Mouse (Mus musculus) forebrain, embryonic 15.5 days (tissue): ENCODE measurements at regions not wholly inside any gene's neighbourhood (a gene's known extent, or its start where the extent isn't known, plus 50 kb on each side); places are given as distances from the start of the nearest gene placed in this dataset.

Experiments used
- ATAC-seq: fragments of 200-750 bp; cut with Nextera tagmentation; replicated peaks from 2 replicates; pipeline ENCODE4 v1.8.0; 2017; ENCODE audit warnings: mild to moderate bottlenecking, moderate TSS enrichment, moderate library complexity
- H3K27ac ChIP-seq: fragments of 300-500 bp; sonication (generic); replicated peaks from 2 replicates; pipeline ENCODE4 v1.5.1; 2015; ENCODE audit warnings: mild to moderate bottlenecking, inconsistent platforms
- H3K27me3 ChIP-seq: fragments of 300-500 bp; sonication (generic); 2 replicates; pipeline ENCODE4 v1.6.1; 2015; ENCODE audit warnings: inconsistent platforms
- H3K36me3 ChIP-seq: fragments of 300-500 bp; sonication (generic); 2 replicates; pipeline ENCODE4 v1.6.1; 2015; ENCODE audit warnings: mild to moderate bottlenecking, inconsistent platforms
- H3K4me1 ChIP-seq: fragments of 300-500 bp; sonication (generic); 2 replicates; pipeline ENCODE4 v1.6.1; 2015; ENCODE audit warnings: inconsistent platforms
- H3K4me2 ChIP-seq: fragments of 300-500 bp; sonication (generic); replicated peaks from 2 replicates; pipeline ENCODE4 v1.6.1; 2015; ENCODE audit warnings: mild to moderate bottlenecking, inconsistent platforms
- H3K4me3 ChIP-seq: fragments of 300-500 bp; sonication (generic); 2 replicates; pipeline ENCODE4 v1.5.1; 2015; ENCODE audit warnings: mild to moderate bottlenecking, inconsistent platforms
- H3K9ac ChIP-seq: fragments of 300-500 bp; sonication (generic); replicated peaks from 2 replicates; pipeline ENCODE4 v1.6.1; 2015; ENCODE audit warnings: mild to moderate bottlenecking, inconsistent platforms
- H3K9me3 ChIP-seq: fragments of 300-500 bp; sonication (generic); 2 replicates; pipeline ENCODE4 v1.6.1; 2016; ENCODE audit warnings: inconsistent platforms
- WGBS: fragments of 180-500 bp; shearing (Covaris S2); methylation state at CpG from one replicate; pipeline ENCODE4 v1.1.7; 2015; ENCODE audit warnings: mixed read lengths; 5-methylcytosine and 5-hydroxymethylcytosine counted together

DNA sequence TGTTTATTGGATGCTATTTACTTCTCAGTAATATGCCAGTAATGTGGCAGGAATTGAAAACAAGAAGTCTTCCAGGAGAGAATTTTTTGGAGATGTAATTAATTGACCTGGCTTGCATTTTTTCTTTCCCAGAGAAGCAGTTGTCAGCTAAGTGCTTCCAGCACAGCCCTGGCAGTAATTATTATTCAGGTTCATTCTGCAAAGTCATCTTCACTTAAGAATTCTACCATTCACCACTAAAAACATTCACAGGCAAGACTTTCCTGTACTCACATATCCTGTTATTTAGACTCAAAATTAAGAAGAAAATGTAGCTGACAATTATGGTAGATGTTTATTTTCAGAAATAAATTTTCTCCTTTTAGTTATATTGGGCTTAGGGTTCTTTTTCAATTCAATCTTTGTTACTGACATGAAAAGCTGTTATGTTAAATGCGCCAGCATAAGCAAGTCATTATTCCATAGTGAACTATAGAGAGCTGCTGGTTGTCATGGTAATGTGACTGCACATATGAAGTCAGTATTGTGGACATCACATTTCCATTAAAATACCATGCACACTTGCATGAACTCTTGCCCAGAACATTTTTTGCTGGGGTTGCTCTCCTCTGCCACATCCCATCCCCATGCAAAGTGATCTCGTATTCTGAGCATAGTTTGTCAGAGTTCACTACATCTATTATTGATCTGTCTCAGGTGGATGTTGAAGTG lies 59.3 kb upstream of the Nox4 start:
- H3K4me1 ChIP-seq = peaks cover 6% of the 10 kb centered on the region; the same call in 1 of the 2 replicates
- H3K27ac ChIP-seq = no peak overlapping the region
- WGBS = 24% methylated on average over 2 of the region's 2 CpGs
- no peak overlapping the region for H3K4me3 ChIP-seq
- H3K36me3 ChIP-seq = no peaks in the 10 kb centered on the region
- no peak overlapping the region for H3K4me2 ChIP-seq
- H3K9ac ChIP-seq = no peak overlapping the region
- no peaks in the 10 kb centered on the region for H3K27me3 ChIP-seq
- ATAC-seq = peak; percentile 91
- H3K9me3 ChIP-seq = no peaks in the 10 kb centered on the region

DNA sequence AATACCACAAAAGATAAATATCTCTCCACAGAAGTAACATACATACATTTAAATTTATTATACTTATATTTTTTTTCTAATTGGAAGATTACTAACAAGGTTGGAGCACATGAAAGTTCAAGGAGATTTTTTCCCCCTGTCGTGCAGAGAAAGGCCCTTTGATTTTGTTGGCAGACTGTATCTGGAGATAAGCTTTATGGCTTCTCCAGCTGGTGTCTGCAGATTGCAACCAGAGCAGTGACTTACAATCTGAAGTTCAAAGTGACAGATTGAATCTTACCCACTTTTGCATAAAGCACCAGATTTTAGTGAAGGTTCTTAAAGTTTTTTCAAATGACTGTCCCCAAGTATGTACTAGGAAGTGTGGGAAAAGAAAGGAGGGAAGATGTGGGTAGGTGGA lies 50.2 kb upstream of the Nox4 start:
- H3K27ac ChIP-seq = no peak overlapping the region
- no peak overlapping the region for H3K4me2 ChIP-seq
- no peak overlapping the region for H3K9ac ChIP-seq
- 58% methylated on average over 1 of the region's 1 CpGs for WGBS
- no peaks in the 10 kb centered on the region for H3K4me1 ChIP-seq
- no peaks in the 10 kb centered on the region for H3K36me3 ChIP-seq
- no peak for ATAC-seq
- no peaks in the 10 kb centered on the region for H3K9me3 ChIP-seq
- no peak overlapping the region for H3K4me3 ChIP-seq
- no peaks in the 10 kb centered on the region for H3K27me3 ChIP-seq
